Mouse (Mus musculus): ENCODE measurements around the gene Zcchc13.

Gene Zcchc13

DNA sequence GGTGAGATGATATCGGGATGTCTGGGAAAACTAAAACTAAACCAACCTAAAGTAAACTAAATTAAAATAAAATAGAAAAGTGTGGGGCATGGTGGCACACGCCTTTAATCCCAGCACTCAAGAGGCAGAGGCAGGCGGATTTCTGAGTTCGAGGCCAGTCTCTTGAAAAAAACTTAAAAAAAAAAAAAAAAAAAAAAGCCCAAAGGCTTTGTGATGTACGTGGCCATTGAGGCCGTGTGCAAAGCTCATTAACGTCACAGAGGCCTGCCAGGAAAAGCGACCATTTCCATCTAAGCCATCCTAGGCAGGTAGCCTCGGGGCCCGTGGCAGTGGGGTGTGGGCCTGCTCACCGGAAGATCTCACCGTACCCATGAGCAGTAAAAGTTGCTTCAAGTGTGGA is at the start of gene Zcchc13:
Gene Zcchc13 (plus strand): TSS at position 284 of the 400 bp plus-strand sequence.
- DNase-seq = no peak

DNA sequence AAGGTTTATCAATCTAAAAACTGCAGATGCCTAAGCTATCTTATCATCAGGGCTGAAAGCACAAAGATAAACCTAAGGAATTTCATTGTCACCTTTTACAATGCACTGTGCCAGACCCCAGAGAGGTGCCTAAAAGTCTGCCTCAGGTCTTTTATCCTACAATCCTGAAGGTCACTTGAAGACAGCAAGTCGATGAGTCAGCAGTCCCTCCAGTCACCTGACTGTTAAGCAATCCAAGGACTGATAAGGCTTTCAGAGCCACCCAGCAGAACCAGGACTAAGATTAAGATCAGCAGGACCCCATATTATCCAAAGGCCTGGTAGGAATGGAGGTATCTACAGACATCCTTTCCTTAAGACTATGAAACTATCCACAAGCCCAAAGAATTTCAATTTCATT is 46.1 kb upstream of the Zcchc13 start:
- DNase-seq = no peak

DNA sequence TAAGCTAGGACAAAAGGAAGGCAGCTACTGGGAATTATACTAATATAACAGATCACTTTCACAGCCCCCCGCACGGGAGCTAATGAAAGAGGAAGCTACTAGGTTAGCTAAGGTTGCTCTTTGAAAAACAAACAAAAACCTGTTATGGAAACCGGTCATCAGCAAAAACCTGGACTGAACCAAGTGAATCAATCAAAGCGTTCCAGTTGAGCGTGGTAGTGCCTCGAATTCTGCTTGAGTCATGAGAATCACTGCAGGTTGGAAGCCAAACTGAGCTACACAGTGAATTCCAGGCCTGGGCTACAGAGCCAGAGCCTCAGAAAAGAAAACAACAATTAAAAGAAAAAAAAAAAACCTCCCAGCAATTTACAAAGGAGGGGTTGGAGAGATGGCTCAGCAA is 38.3 kb upstream of the Zcchc13 start:
- DNase-seq = peak; percentile 1

DNA sequence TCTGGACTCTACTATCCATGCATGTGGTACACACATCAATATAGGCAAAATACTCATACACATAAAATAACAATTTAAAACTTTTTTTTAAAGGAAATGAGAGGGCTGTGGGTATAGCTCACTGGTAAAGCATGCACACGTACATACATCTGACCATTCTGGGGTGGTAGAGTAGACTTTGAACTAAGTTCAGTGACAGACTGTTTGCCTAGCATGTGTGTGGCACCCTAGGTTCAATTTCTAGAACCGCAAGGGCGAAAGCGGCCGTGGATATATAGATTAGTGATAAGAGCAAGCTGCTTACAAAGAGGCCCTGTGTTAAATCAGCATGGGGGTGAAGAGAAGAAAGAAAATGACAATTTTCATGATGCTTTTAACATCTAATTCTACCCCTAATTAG is 27.8 kb upstream of the Zcchc13 start:
- DNase-seq = no peak

DNA sequence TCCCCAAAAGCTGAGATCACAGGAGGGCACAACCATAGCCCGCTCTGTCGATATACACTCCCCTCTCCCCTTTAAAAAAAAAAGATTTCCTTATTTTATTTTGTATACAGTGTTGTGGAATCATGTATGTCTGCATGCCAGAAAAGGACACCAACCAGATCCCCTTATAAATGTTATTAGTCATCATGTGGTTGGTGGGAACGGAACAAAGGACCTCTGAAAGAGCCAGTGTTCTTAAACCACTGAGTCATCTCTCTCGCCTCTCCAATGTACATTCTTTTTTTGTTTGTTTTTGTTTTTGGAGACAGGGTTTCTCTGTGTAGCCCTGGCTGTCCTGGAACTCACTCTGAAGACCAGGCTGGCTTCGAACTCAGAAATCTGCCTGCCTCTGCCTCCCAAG is 26.2 kb upstream of the Zcchc13 start:
- DNase-seq = no peak

DNA sequence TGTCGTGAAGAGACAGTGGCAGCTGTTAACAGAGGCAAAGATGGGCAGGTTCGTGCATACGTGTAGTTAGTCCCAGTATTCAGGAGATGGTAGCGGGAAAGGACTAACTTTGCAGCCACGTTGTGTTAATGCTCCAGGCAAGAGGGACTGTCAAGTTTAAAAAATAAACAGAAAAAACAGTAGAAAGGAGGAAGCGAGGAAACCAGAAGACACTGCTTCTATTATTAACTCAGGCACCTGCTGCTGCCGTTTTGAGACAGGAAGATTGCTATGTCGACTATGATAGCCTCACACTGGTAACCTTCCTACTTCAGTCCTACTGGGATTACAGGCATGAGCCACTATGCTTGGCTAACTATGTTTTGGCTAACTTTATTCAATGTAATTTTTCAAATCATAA is 24.9 kb upstream of the Zcchc13 start:
- DNase-seq = no peak

DNA sequence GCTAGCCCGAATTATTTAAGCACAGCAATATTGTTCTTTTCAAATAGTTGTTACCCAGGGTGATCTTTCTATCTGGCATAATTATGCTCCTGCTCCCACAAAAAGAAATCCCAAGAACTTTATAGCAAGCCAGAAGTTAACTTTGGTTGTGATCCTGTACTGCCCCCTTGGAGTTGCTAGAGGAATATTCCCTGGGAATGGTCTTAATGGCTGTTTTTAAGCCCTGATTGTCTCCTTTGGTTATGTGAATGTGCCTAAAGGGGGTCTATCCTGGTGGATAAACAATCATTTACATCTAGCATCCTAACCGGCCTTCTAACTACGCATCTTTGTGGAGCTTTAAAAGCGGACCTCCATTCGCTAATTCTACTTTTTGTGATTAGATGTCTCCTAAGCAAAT is 20.0 kb upstream of the Zcchc13 start:
- no peak for DNase-seq

DNA sequence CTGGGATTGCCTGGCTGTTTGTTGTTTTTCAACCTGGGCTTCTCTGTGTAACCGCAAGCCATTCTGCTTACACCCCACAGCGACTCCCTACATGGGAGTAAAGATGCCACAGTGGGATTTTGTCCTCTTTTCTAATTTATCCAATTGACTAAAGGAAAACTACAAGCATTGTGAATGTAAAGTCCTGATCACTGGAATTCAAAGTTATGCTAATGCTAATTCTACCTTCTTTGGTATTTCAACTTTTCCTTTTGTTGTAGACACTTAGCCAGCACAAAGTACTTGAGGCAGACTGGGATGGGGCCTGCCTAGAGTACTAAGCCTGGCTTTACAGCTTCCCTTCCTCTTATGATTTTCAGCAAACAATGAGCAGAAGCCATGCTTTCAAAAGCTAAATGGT is 18.9 kb upstream of the Zcchc13 start:
- DNase-seq = no peak

DNA sequence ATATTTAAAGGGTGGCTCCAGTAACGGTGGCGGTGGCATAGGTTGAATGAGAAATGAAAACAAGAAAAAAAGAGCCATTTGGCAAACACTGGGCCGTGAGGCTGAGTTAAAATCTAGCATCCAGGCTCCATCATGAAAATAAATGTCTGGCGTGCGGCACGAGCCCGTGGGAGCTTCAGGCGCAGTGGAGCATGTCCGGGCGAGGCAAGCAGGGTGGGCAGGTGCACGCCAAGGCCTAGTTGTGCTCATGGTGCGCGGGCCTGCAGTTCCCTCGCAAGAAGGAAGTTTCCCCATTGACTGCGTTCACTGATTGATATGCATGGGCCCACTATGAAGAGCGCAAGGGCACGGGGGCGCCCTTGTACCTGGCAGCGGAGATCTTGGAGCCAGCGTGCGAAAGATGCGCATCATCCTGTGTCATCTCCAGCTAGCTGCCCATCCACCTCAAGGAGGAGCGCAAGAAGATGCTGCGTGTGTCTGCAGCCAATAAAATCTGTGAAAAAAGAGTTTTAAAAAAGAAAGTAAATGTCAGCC is 15.6 kb upstream of the Zcchc13 start:
- no peak for DNase-seq

DNA sequence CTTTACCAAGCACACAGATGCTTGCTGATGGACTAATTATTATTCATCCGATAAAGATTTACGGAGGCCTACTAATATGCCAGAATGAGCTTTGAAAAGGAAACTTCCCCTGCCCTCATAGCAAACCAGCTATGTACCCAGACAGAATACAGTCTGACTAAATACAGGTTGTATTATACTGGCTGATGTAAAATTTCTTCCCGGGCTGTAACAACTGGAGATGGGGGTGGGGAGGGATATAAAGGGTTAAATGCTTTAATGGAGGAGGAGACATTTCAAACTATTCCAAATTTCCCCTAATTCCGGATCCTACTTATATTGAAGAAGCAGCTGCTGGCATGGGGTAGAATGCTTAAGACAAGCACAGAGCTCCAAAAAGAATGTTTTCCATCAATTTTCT is 14.9 kb upstream of the Zcchc13 start:
- no peak for DNase-seq

DNA sequence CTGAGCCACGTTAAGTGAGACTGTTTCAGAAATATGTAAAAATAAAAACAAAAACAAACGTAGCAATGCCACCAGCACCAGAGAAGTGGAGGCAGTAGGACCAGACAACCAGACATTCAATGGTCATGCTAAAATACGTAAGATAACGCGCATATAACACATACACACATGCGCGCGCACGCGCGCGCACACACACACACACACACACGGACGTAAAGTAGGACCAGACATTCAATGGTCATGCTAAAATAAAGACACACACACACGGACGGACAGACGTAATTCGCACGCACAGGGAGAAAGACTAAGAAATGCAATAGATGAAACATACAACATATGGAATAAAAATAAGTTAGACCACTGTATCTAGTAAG is 14.2 kb upstream of the Zcchc13 start:
- peak; percentile 56 for DNase-seq

DNA sequence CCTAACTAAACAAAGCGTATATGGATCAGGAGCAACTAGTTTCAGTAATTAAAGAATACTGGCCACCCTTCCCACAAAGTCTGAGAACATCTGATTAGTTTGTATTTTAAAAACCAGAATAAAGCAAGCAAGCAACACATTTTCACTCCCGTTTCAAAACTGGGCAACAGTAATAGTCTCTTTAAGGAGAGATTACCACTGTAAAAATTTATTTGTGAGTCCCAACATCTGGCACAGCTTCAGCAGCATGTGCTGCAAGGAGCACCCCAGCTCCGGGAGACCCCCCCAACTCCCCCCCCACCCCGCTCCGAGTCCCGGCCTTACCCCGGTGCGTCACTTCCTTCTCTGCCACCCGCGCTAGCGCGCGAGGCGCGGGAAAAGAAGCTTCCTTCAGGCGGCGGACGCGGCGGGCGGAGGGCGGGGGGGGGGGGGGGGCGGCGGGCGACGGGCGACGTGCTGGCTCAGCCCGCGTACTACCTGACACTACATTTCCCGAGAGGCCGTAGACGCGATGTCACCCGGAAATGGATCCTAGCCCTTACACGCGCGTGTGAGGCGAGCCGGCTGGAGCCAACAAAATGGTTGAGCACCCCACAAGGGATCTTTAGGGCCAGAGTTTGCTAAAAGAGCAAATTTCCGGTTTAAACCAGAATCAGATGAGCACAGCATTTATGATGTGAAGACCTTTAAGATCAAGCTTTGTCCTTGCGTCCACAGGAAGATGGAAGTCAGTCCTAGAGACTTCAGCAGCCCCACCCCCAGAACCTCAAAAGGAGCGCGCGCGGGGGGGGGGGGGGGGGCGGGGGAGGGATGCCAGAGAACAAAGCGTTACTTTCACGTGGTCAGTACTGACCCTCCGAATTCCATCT is 13.6 kb upstream of the Zcchc13 start:
- peak; percentile 86 for DNase-seq

DNA sequence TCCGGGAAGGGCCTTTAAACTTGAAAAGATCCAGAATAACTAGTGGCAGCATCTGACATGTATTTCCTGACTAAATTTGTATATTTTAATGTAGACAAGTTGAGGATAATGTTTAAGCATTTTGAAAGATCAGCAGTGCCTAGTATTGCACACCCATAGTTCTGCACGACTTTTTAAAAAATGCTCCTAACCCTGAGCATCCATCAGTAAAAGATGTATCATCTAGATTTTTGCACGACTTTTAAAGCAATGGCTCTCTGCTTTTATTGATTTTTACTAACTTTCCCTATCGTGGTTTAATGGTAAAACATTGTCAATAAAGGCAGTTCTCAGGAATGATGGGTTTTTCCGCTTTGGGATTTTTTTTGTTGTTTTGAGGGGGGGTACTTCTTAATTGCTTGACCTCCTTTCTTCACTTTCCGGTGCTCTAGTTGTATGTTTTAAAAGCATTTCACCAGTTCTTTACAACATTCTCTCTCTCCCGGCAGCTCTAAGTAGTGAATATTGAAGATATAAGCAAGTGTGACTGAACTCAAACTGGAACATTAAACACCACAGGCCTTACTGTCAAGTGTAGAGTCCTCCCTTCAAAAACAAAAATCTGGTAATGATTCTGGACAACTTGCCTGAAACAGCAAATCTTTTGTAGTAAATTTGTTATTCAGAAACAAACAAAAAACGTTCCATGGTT is 12.8 kb upstream of the Zcchc13 start:
- no peak for DNase-seq

DNA sequence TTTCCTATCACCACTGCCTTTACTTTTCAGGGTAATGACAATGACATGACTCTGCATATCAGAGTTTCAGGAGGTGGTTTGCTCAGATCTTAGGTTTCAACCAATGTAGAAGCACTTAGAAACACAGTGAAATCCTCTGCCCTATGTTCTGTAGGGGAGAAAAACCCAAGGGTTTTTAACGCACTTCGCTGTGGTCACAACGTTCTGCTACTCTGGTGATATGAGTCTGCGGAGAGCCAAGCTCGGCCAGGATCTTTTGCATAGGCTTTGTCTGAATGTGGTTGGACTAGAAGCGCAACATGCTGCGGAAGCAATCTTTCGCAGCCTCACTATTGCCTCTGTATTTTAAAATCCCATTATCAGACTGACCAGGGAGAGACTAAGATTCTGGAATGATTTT is 8.6 kb upstream of the Zcchc13 start:
- DNase-seq = no peak

DNA sequence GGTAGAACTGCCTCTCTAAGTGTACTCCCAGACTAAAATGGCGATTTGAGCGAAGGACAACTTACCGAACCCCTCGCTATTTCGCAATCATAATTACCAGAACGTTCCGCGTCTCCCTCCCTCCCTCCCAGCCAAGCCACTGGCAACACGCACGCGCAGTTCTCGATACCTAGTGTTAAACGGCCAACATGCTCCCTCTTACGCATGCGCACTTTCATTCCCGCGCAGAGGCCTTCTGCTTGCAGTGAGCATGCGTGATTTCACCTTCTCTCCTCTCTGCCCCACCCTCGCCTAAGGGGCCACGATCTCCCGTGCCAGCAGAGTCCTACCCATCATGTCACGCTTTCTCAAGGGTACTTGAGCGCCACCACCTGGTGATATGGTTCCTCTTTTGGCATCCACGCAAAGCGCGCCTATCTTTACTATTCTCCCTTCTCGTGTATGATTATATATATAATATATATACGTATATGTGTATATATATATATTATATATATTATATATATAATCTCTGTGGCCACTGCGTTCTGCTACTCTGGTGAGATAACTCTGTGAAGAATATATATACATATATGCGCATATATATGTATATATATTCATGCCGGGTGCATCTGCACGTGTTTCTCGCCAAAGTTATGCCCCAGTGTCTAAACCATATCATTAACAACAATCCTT is 8.0 kb upstream of the Zcchc13 start:
- peak; percentile 96 for DNase-seq

DNA sequence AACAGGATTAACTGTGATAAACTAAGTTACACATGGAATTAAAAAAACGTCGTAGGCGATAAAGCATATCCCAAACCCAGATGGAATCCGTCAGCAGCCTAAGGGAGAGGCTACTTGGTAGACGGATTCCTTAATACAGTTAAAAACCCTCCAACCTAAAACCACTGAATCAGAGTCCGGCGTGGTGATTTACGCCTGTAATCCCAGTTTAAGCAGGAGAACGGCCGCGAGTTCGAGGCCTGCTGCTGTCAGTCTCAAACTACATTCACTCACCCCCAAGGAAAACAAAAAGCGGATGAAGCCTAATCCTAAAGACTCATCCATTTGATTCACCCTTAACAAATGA is 7.5 kb upstream of the Zcchc13 start:
- no peak for DNase-seq

DNA sequence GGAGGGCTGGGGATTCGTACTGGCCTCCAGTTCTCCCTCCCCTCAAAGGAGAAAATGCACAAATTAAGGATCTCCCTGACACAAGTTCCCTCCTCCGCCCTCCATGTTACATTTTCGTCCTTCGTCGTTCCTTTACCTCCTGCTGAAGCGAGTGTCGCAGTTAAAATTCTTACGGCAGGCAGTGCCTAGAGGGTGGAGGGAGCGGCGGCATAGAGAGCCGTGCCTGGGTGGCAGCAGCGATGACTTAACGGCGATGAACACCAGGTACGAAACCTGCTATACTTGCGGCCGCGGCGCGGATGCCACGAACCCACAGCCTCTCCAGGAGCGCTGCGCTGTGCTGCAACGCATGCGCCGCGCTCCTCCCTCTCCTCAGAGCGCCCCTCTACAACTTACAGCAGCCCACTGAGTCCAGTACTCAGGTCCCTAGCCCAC is 7.0 kb upstream of the Zcchc13 start:
- no peak for DNase-seq

DNA sequence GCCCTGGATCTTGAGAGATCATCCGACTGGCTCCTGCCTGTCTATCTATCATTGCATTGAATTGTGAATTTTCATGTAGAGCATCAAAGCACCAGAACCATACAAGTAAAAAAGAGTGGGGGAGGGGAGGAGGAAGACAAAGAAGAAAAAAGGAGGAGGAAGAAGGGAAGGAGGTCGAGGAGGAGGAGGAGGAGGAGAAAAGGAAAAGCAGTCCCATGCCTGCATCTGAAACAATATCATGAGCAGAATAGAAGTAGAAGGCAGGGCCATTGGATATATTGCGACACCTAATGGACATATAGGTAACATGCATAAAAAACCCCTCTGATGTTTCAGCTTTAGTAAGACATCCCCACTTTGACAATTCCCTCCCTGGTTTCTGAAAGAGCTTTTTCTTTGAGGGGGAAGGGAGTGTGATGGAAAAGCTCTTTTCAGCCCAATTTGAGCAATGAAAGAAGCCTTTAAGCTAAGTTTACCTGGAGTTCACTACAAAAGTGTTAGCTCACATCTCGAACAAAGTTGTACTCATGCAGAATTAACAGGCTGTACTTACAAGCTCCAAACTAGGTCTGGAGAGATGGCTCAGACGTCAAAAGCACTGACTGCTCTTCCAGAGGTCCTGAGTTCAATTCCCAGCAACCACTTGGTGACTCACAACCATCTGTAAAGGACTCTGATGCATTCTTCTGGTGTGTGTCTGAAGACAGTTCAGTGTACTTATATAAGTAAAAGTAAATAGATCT is 5.8 kb upstream of the Zcchc13 start:
- no peak for DNase-seq

DNA sequence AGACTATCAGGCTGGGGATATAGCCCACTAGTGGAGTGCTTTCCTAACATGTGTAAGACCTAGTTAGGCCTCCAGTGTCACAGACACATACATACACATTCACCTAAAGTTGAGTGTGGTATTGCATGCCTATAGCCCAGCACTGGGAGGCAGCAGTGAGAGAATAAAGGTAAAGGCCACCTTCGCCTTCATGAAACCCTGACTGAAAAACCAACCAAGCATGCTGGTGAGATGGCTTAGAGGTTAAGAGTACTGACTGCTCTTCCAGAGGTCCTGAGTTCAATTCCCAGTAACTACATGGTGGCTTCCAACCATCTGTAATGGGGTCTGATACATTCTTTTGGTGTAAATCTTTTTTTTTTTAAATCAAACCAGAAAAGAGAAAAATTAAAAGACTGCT is 1.5 kb upstream of the Zcchc13 start:
- DNase-seq = no peak

DNA sequence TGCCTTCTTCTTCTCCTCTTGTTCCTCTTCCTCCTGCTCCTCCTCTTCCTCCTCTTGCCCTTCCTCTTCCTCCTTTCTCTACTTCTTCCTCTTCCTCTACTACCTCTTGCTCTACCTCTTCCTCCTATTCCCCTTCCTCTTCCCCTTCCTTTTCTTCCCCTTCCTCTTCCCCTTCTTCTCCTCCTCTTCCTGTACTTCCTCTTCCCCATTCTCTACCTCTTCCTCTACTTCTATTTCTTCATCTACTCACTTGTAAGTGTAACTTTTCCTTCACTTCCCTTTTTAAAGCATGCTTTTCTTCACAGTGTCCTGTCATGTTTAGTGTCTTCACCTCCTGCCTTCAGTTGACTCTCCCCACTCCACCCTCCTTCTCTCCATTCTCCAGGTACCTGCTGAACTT is 3.5 kb downstream of the Zcchc13 start:
- no peak for DNase-seq

DNA sequence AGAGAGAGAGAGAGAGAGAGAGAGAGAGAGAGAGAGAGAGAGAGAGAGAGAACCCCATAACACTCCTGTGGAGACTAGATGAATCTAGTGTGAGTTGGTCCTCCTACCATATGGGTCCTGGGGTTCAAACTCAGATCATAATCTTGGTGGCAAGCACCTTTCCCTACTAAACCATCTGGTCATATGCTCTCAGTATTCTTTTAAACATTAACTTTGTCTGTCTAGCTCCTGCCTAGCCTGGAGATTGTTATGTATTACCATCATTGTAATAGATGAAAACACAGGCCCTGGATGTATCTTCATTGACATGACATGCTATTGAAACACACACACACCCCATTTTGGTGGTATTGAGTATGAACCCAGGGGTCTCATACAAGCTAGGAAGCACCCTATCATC is 5.6 kb downstream of the Zcchc13 start:
- no peak for DNase-seq

DNA sequence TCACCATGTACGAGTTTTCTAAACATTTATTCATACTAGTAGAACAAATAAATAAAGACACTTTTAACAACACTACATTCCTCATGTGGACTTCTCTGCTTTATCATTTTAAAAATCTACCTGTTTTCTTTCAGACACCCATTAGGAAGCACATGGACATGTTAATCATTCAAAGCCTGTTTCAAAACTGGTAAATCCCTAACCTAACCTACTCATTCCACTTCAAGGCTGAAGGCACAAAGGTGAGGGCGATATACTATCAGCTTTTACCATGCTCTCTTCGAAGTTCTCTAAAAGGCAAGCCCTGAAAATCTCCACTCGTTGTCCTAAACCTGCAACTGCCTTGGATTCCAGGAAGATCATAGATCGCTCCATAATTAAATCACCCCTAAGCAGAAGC is 8.2 kb downstream of the Zcchc13 start:
- no peak for DNase-seq

DNA sequence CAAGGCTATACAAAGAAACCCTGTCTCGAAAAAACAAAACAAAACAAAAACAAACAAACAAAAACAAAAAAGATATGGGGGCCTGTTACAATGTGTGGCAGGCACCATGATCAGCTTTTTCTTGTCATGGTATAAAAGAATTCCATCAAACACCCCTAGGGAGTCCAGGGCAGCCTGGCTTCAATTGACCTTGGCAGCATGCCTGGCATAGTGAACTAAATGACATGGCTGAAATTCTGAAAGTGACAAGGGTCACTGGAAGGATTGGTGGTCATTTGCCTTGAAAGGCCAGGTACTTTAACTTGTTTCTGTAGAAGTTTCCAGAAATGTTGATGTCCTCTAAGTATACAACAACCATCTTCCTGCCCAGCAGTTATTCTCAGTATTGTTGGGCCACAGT is 13.9 kb downstream of the Zcchc13 start:
- no peak for DNase-seq
